Mouse (Mus musculus): Measurements from ENCODE around the gene Sfxn1. TPM values are rescaled to one million over a fixed set of nuclear protein-coding genes. Genes with fewer than 3 reads are reported as not detected.

Sfxn1 gene
- polyA plus RNA-seq, 1 experiment, result not detected

DNA sequence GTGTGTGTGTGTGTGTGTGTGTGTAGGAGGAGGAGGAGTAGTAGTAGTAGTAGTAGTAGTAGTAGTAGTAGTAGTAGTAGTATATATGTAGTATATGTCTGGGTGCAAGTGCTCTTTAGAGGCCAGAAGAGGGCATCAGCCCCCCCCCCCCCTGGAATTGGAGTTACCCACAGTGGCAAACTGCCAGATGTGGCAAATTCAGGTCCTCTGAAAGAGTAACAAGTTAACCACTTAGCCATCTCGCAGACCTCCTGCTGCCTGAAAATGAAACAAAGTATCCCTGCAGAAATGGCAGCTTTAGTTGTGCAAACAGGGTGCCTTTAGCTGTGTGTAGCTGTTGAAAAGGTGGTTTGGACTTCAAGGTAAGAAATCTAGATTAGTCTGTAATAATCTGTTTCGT, 1.8 kb downstream of the Sfxn1 start:
- no peak for TF ChIP-seq POLR2A (IDR thresholded peaks at IDR 0.05; ENCODE audit: insufficient read depth, low read depth, low read length)
- no peak for TF ChIP-seq CTCF (IDR thresholded peaks at IDR 0.05; ENCODE audit: insufficient read depth, low read depth, low read length)
- H3K4me1 ChIP-seq (ENCODE audit: control insufficient read depth, insufficient read depth, low read length), result peaks cover 1% of the 10 kb centered on the region; the same call in 1 of the 2 replicates
- H3K4me3 ChIP-seq (ENCODE audit: insufficient read depth, low read depth, low read length), result no peak overlapping the region
- no peak overlapping the region for H3K27ac ChIP-seq (ENCODE audit: insufficient read depth, low read depth, low read length)
- WGBS, result 68% methylated on average over 2 of the region's 2 CpGs

DNA sequence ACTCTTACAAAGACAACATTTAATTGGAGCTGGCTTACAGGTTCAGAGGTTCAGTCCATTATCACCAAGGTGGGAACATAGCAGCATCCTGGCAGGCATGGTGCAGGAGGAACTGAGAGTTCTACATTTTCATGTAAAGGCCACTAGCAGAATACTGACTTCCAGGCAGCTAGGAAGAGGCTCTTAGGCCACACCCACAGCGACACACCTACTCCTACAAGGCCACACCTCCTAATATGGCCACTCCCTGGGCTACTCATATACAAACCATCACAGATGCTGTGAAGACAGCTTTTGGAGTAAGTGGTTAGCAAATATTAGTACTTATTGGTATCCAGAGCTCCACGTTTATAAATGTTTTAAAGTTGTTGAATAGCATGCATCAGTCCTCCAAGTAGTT, 3.7 kb downstream of the Sfxn1 start:
- Histone ChIP-seq H3K4me3 (ENCODE audit: insufficient read depth, low read depth, low read length) (no peak overlapping the region), H3K4me1 (ENCODE audit: control insufficient read depth, insufficient read depth, low read length) (peaks cover 10% of the 10 kb centered on the region), H3K27ac (ENCODE audit: insufficient read depth, low read depth, low read length) (no peak overlapping the region)
- WGBS, result 90% methylated on average over 2 of the region's 2 CpGs
- TF ChIP-seq POLR2A (IDR thresholded peaks at IDR 0.05; ENCODE audit: insufficient read depth, low read depth, low read length) (no peak), CTCF (IDR thresholded peaks at IDR 0.05; ENCODE audit: insufficient read depth, low read depth, low read length) (no peak)

DNA sequence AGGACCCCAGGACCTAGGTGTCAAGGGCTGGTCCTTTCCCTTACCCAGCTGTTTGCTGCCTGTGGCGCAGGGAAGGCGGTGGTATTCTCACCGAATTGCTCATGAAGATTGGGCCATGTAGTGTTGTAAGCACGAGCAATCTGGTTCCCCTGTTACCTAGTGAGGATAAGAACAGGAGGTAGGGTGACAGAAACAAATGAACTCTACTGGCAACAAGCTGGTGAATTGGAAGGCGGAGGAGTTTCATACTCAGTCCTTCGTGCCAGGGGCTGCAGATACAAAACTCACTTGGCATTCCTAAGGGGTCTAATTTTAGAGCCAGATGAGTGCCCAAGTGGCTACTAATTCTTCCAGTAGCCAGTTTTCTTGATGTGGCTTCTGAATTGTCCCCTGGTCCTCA, 4.4 kb downstream of the Sfxn1 start:
- Histone ChIP-seq H3K4me1 (ENCODE audit: control insufficient read depth, insufficient read depth, low read length) (peaks cover 10% of the 10 kb centered on the region), H3K27ac (ENCODE audit: insufficient read depth, low read depth, low read length) (no peak overlapping the region), H3K4me3 (ENCODE audit: insufficient read depth, low read depth, low read length) (no peak overlapping the region)
- TF ChIP-seq POLR2A (IDR thresholded peaks at IDR 0.05; ENCODE audit: insufficient read depth, low read depth, low read length) (no peak), CTCF (IDR thresholded peaks at IDR 0.05; ENCODE audit: insufficient read depth, low read depth, low read length) (no peak)
- 93% methylated on average over 6 of the region's 6 CpGs for WGBS

DNA sequence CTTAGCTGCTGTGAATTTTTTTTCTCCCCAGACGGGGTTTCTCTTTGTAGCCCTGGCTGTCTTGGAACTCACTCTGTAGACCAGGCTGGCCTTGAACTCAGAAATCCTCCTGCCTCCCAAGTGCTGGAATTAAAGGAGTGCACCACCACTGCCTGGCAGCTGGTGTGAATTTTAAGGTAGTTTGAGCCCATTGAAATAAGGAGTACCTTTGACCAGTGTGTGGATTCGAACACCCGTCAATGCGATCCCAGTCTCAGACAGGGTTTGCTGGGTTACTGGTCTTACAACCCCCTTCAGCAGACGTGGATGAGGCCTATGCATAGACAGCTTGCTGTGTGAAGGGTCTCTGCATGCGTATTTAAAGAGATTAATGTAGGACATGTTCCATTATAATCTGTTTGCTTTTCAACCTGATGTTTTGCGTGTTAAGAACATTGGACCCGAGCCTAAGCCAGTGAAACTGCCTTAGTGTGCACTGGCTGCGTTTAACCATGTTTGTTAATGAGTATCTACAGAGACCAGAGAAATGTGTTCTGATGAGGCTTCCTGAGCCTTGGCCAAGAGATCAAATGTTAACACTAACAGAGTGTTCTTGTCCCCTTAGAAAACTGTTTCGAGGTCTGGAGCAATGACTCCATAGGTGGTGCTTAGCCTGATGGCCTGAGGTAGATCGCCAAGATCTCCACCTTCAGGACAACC, 5.2 kb downstream of the Sfxn1 start:
- TF ChIP-seq POLR2A (IDR thresholded peaks at IDR 0.05; ENCODE audit: insufficient read depth, low read depth, low read length) (no peak), CTCF (IDR thresholded peaks at IDR 0.05; ENCODE audit: insufficient read depth, low read depth, low read length) (no peak)
- Histone ChIP-seq H3K4me3 (ENCODE audit: insufficient read depth, low read depth, low read length) (no peak overlapping the region), H3K27ac (ENCODE audit: insufficient read depth, low read depth, low read length) (no peak overlapping the region), H3K4me1 (ENCODE audit: control insufficient read depth, insufficient read depth, low read length) (peaks cover 10% of the 10 kb centered on the region)
- 91% methylated on average over 11 of the region's 11 CpGs for WGBS

DNA sequence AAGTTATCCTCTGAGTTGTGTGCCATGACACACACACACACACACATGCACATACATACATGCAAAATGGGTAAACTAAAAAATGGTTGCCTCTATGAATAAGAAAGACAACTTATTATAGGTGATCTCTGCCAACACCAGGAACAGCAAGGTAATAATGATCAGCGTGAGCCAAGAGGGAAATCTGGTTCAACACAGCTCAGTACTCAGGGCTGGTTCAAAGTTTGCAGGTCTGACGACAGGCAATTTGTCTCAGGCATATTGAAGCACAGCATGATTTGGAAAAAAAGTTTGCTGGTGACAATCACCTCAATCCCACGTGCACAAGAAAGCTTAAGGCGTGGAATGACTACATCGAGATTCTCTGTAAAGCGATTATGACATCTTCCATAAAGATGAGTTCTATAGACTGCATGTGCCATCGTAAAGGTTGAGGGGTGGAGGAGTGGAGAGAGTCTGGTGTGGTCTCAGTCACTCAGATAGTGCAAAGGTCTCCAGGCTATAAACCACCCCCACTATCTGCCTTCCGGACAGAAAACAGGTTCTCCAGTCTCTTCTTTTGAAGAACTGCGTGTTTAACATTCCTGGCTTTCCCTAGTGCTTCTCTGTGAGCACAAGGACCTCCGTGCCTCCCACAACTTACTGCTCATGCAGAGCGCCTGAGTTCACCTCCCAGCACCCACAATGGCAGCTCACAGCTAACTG, 6.0 kb downstream of the Sfxn1 start:
- Histone ChIP-seq H3K4me3 (ENCODE audit: insufficient read depth, low read depth, low read length) (no peak overlapping the region), H3K27ac (ENCODE audit: insufficient read depth, low read depth, low read length) (no peak overlapping the region), H3K4me1 (ENCODE audit: control insufficient read depth, insufficient read depth, low read length) (peaks cover 10% of the 10 kb centered on the region)
- WGBS, result 84% methylated on average over 11 of the region's 11 CpGs
- TF ChIP-seq CTCF (IDR thresholded peaks at IDR 0.05; ENCODE audit: insufficient read depth, low read depth, low read length) (no peak), POLR2A (IDR thresholded peaks at IDR 0.05; ENCODE audit: insufficient read depth, low read depth, low read length) (no peak)

DNA sequence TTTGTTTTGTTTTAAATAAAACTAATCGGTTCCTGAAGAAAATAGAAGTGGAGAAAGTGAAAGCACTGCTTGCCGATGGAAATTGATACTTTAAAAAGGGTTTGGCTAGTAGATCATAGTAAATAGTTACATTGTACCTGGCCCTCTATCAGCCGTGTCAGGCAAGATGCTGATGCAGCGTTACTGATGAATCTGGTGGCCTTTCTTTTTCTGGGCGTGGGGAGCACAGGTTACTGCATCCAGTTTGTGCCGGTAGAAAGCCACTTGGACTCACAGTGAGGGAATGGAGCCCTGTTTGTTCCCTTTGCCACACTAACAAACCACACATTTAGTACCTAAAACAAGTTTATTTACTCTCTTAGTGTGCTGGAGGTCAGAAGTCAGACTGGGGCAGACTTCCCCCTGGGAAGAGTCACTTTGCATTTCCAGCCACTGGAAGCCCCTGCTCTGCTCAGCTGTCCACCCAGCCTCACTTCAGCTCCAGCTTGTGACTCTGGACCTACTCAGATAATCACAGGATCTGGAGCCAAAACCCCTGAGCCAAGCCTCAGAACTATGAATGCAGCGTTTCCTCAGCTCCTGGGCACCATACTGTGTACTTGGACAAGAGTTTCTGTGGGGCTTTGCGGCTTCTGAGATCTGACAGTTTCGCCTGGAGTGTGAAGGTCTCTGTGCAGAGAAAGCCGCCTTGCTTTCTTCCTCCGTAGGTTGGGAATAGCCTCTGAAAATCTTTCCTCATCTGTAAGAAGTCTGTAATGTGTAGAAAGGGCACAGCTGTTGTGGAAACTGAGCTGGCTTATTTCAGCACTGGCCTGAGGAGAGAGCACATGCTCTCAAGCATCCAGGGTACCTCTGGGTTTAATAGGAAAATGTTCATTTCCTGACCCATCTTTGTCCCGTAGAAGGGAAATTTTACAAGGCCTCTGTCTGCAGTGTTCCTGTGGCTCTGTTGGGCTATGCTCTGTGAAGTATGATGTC, 8.4 kb downstream of the Sfxn1 start:
- Histone ChIP-seq H3K4me3 (ENCODE audit: insufficient read depth, low read depth, low read length) (no peak overlapping the region), H3K4me1 (ENCODE audit: control insufficient read depth, insufficient read depth, low read length) (peaks cover 10% of the 10 kb centered on the region), H3K27ac (ENCODE audit: insufficient read depth, low read depth, low read length) (no peak overlapping the region)
- TF ChIP-seq CTCF (IDR thresholded peaks at IDR 0.05; ENCODE audit: insufficient read depth, low read depth, low read length) (no peak), POLR2A (IDR thresholded peaks at IDR 0.05; ENCODE audit: insufficient read depth, low read depth, low read length) (no peak)
- 73% methylated on average over 12 of the region's 12 CpGs for WGBS

DNA sequence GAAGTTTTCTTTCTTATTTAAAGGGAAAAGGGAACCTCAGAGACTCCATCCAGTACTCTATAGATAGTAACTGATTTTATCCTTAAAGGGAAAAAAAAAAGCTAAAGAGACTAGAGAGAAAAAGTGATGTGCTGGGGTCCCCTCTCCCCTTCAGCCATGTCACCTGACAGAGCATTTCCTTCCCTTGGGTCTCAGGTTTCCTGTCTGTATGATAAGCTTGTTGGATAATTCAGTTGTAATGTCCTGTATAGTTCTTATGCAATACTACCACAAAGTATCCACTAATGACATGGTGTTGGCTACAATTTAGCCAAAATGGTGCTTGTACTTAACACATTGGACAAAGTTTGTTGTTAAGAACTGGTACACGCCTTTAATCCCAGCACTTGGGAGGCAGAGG, 9.1 kb downstream of the Sfxn1 start:
- TF ChIP-seq POLR2A (IDR thresholded peaks at IDR 0.05; ENCODE audit: insufficient read depth, low read depth, low read length) (no peak), CTCF (IDR thresholded peaks at IDR 0.05; ENCODE audit: insufficient read depth, low read depth, low read length) (no peak)
- WGBS, result 97% methylated on average over 1 of the region's 1 CpGs
- H3K27ac ChIP-seq (ENCODE audit: insufficient read depth, low read depth, low read length), result no peak overlapping the region
- peaks cover 10% of the 10 kb centered on the region for H3K4me1 ChIP-seq (ENCODE audit: control insufficient read depth, insufficient read depth, low read length)
- H3K4me3 ChIP-seq (ENCODE audit: insufficient read depth, low read depth, low read length), result no peak overlapping the region

DNA sequence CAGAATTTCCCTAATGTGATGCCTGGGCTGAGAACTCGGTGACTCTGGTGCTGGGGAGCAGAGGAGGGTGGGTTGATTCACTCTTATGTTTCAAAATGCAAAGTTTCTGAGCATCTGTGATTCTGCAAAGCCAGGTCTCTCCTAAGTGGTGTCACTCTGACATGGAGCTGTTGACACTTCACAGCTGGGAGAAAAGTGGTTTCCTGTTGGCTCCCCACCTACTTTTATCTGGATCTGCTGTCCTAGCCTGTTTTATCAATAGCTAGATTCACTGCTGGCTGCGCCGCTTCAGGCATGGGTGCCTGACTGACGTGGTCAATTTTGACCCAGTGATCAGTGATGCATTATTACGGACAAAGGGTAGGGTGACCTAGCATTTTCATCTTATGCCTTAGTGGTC, 11.3 kb downstream of the Sfxn1 start:
- Histone ChIP-seq H3K27ac (ENCODE audit: insufficient read depth, low read depth, low read length) (no peak overlapping the region), H3K4me3 (ENCODE audit: insufficient read depth, low read depth, low read length) (no peak overlapping the region), H3K4me1 (ENCODE audit: control insufficient read depth, insufficient read depth, low read length) (peaks cover 10% of the 10 kb centered on the region)
- 93% methylated on average over 5 of the region's 5 CpGs for WGBS
- TF ChIP-seq POLR2A (IDR thresholded peaks at IDR 0.05; ENCODE audit: insufficient read depth, low read depth, low read length) (no peak), CTCF (IDR thresholded peaks at IDR 0.05; ENCODE audit: insufficient read depth, low read depth, low read length) (no peak)

All from olfactory bulb, adult 2 months (tissue).